Comparison of ENCODE assay signal across 8 mouse cellular contexts in the genomic region with DNA sequence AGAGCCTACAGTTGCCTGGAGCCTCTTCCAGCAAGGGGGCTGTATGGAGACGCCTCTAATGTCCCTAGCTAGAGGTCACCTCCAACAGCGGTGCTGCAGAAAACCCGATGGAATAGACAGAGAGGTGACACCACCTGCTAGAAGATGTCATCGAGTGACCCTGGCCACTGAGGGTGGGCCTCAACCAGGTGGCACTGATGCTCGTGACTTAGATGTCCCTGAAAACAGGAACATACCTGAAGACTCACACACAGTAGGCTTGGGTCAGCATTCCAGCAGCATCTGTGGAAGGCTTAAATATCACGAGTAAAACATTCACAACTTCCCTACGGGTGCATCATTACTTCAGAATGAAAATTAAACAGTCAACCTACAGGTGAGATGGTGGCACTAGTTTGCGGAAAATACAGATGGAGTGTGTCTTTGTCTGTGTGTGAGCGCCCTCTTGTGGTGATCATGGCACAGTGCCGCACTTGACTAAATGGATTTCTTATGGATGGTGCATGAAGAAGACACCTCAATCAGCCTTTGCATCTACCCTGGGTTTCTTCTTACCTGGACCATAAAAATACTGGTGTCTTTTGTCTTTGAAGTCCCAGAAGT.
DNase-seq lines count a peak whose midpoint lies in the region; ATAC-seq and TF ChIP-seq lines count a peak whose summit lies in the region.

No protein-coding gene starts in this region.

- H3K4me2 ChIP-seq in midbrain, postnatal 0 days (ENCODE audit: low read depth, low read length, poor library complexity, severe bottlenecking), result no peak overlapping the region

- no peaks in the 10 kb centered on the region for H3K36me3 ChIP-seq in kidney, adult 2 months (ENCODE audit: control insufficient read depth, insufficient read depth, low read length)
- H3K36me3 ChIP-seq in midbrain, postnatal 0 days (ENCODE audit: insufficient read depth, low read length), result no peaks in the 10 kb centered on the region

- WGBS in kidney, adult 2 months, result 30% methylated on average over 10 of the region's 10 CpGs
- 31% methylated on average over 10 of the region's 10 CpGs for WGBS in midbrain, postnatal 0 days

- DNase-seq in urinary bladder, adult 18-20 months (ENCODE audit: low spot score in 2 of 2), result peak; percentile 32 to 48
- DNase-seq in urinary bladder, adult 2 months (ENCODE audit: low spot score), result no peak
- DNase-seq in cerebellum, postnatal 36 days, result peak; percentile 68 to 76
- peak; percentile 62 for DNase-seq in gastrocnemius, postnatal 10 days
- peak; percentile 80 for DNase-seq in kidney, adult 2 months
- DNase-seq in left cerebral cortex, postnatal 4 days, result peak; percentile 62
- DNase-seq in midbrain, postnatal 0 days (ENCODE audit: low spot score), result peak; percentile 87
- DNase-seq in spleen, postnatal 4 days (ENCODE audit: low spot score in 2 of 2), result peak; percentile 59 to 81

- no peak overlapping the region for H3K4me3 ChIP-seq in kidney, adult 2 months (ENCODE audit: insufficient read depth, low read depth, low read length)
- no peak overlapping the region for H3K4me3 ChIP-seq in midbrain, postnatal 0 days (ENCODE audit: low read depth, low read length)

- TF ChIP-seq POLR2A in kidney, adult 2 months (IDR thresholded peaks at IDR 0.05; ENCODE audit: low read depth, low read length), result no peak

- no peaks in the 10 kb centered on the region for H3K9me3 ChIP-seq in midbrain, postnatal 0 days (ENCODE audit: low read length)

- H3K9ac ChIP-seq in midbrain, postnatal 0 days (replicated peaks; ENCODE audit: low read length, poor library complexity, severe bottlenecking), result no peak overlapping the region

- no peaks in the 10 kb centered on the region for H3K27me3 ChIP-seq in kidney, adult 2 months (replicated peaks; ENCODE audit: control insufficient read depth, insufficient read depth, low read length)
- H3K27me3 ChIP-seq in midbrain, postnatal 0 days (ENCODE audit: insufficient read depth, low read length), result no peaks in the 10 kb centered on the region

- 0 out of 2 replicates have a peak, but pooled peaks have one; percentile 34 for ATAC-seq in midbrain, postnatal 0 days (ENCODE audit: low FRiP score)

- no peaks in the 10 kb centered on the region for H3K4me1 ChIP-seq in kidney, adult 2 months (ENCODE audit: control insufficient read depth, insufficient read depth, low read length)
- no peaks in the 10 kb centered on the region for H3K4me1 ChIP-seq in midbrain, postnatal 0 days (ENCODE audit: insufficient read depth, low read length)

- intact Hi-C loops in left cerebral cortex, postnatal 4 days (cut with DNase I), result loop anchor here (5.0 to 10.0 kb wide), 2 partner anchors 209 to 707 kb away; no protein-coding TSS in a partner anchor

- peak; percentile 99 for TF ChIP-seq CTCF in kidney, adult 2 months (conservative IDR thresholded peaks at IDR 0.05; ENCODE audit: insufficient read depth, insufficient read length, low read depth, low read length)
- TF ChIP-seq CTCF in midbrain, postnatal 0 days (IDR thresholded peaks at IDR 0.05), result peak; percentile 99

- H3K27ac ChIP-seq in kidney, adult 2 months (ENCODE audit: insufficient read depth, low read depth, low read length), result no peak overlapping the region
- no peak overlapping the region for H3K27ac ChIP-seq in midbrain, postnatal 0 days (ENCODE audit: low read depth, low read length)
